Mouse (Mus musculus) forebrain, embryonic 10.5 days (tissue): ENCODE measurements around the gene Akr1b8. TPM values are rescaled to one million over a fixed set of nuclear protein-coding genes. Genes with fewer than 3 reads are reported as not detected.

Source experiments
- DNase-seq: peaks from one replicate; pipeline ENCODE4 v3.0.0-alpha.2; 2017; ENCODE audit warnings: low spot score; ENCODE audit errors: extremely low spot score
- H3K27ac ChIP-seq: fragments of 300-500 bp; sonication (generic); 2 replicates; pipeline ENCODE4 v1.5.1; 2016; ENCODE audit warnings: mild to moderate bottlenecking
- H3K27me3 ChIP-seq: fragments of 300-500 bp; sonication (generic); 2 replicates; pipeline ENCODE4 v1.6.1; 2016; ENCODE audit warnings: mild to moderate bottlenecking; ENCODE audit not compliant: poor library complexity, severe bottlenecking
- H3K36me3 ChIP-seq: fragments of 300-500 bp; sonication (generic); replicated peaks from 2 replicates; pipeline ENCODE4 v1.6.1; 2016; ENCODE audit warnings: mild to moderate bottlenecking, moderate library complexity
- H3K4me1 ChIP-seq: fragments of 300-500 bp; sonication (generic); 2 replicates; pipeline ENCODE4 v1.6.1; 2016
- H3K4me3 ChIP-seq: fragments of 300-500 bp; sonication (generic); 2 replicates; pipeline ENCODE4 v1.5.1; 2016; ENCODE audit warnings: mild to moderate bottlenecking, moderate library complexity
- H3K9me3 ChIP-seq: fragments of 300-500 bp; sonication (generic); 2 replicates; pipeline ENCODE4 v1.6.1; 2016; ENCODE audit warnings: mild to moderate bottlenecking, moderate library complexity
- WGBS: fragments of 180-500 bp; shearing (Covaris S2); methylation state at CpG from one replicate; pipeline ENCODE4 v1.1.7; 2016; 5-methylcytosine and 5-hydroxymethylcytosine counted together
- polyA plus RNA-seq: library from polyadenylated mRNA; unstranded; fragments of >200 nt; fragmentation: Nextera tagmentation; extraction: Ambion mirVana; gene quantifications from 2 replicates; pipeline ENCODE4 v1.2.1, GENCODE M21; 2016

Akr1b8 gene
- 12.8 and 14.2 TPM in 2 replicates for polyA plus RNA-seq

- WGBS: 20% methylated on average over 16 of the region's 16 CpGs
- no peaks in the 10 kb centered on the region for H3K36me3 ChIP-seq
- DNase-seq: peak; percentile 34
- H3K4me3 ChIP-seq: peak within 1 kb of the TSS; percentile 48
- H3K27me3 ChIP-seq: no peaks in the 10 kb centered on the region
- peak within 1 kb of the TSS; percentile 78 for H3K27ac ChIP-seq
- H3K9me3 ChIP-seq: no peaks in the 10 kb centered on the region
- peaks cover 16% of the 10 kb centered on the region for H3K4me1 ChIP-seq
Measured at GRCm38 (mm10) chr6:34353658-34354353, at the start of gene Akr1b8. Gene Akr1b8 (plus strand): TSS chr6:34354119.

- H3K27me3 ChIP-seq: no peaks in the 10 kb centered on the region
- no peaks in the 10 kb centered on the region for H3K4me1 ChIP-seq
- no peak overlapping the region for H3K27ac ChIP-seq
- DNase-seq: no peak
- WGBS: 88% methylated on average over 10 of the region's 10 CpGs
- no peak overlapping the region for H3K4me3 ChIP-seq
- no peaks in the 10 kb centered on the region for H3K9me3 ChIP-seq
- peaks cover 68% of the 10 kb centered on the region for H3K36me3 ChIP-seq
Measured at GRCm38 (mm10) chr6:34304675-34305241, 49.2 kb upstream of the Akr1b8 start.

- no peak for DNase-seq
Measured at GRCm38 (mm10) chr6:34306797-34307196, 47.1 kb upstream of the Akr1b8 start.

GRCm38 (mm10) chr6:34309526-34309925, 44.4 kb upstream of the Akr1b8 start:
- no peak for DNase-seq
- H3K4me1 ChIP-seq: peaks cover 8% of the 10 kb centered on the region
- no peaks in the 10 kb centered on the region for H3K27me3 ChIP-seq
- peaks cover 96% of the 10 kb centered on the region for H3K36me3 ChIP-seq
- H3K27ac ChIP-seq: no peak overlapping the region
- no peaks in the 10 kb centered on the region for H3K9me3 ChIP-seq
- H3K4me3 ChIP-seq: no peak overlapping the region
- 96% methylated on average over 6 of the region's 6 CpGs for WGBS

More at GRCm38 (mm10) chr6:34306797-34307196, 47.1 kb upstream of the Akr1b8 start:
- 92% methylated on average over 6 of the region's 6 CpGs for WGBS
- Histone ChIP-seq H3K9me3 (no peaks in the 10 kb centered on the region), H3K4me3 (no peak overlapping the region), H3K27me3 (no peaks in the 10 kb centered on the region), H3K36me3 (peaks cover 88% of the 10 kb centered on the region), H3K27ac (no peak overlapping the region), H3K4me1 (no peaks in the 10 kb centered on the region)

- WGBS: 95% methylated on average over 11 of the region's 11 CpGs
- H3K4me3 ChIP-seq: no peak overlapping the region
- no peaks in the 10 kb centered on the region for H3K27me3 ChIP-seq
- no peak for DNase-seq
- no peak overlapping the region for H3K27ac ChIP-seq
- H3K36me3 ChIP-seq: peaks cover 93% of the 10 kb centered on the region
- H3K9me3 ChIP-seq: no peaks in the 10 kb centered on the region
- H3K4me1 ChIP-seq: peaks cover 12% of the 10 kb centered on the region
Measured at GRCm38 (mm10) chr6:34310023-34310595, 43.8 kb upstream of the Akr1b8 start.

- peaks cover 4% of the 10 kb centered on the region for H3K27me3 ChIP-seq
- H3K9me3 ChIP-seq: no peaks in the 10 kb centered on the region
- 81% methylated on average over 9 of the region's 9 CpGs for WGBS
- no peak for DNase-seq
- H3K27ac ChIP-seq: no peak overlapping the region
- H3K36me3 ChIP-seq: peaks cover 64% of the 10 kb centered on the region
- no peak overlapping the region for H3K4me3 ChIP-seq
- peaks cover 33% of the 10 kb centered on the region for H3K4me1 ChIP-seq
Measured at GRCm38 (mm10) chr6:34313386-34313785, 40.5 kb upstream of the Akr1b8 start.

- Histone ChIP-seq H3K4me3 (no peak overlapping the region), H3K36me3 (peaks cover 59% of the 10 kb centered on the region), H3K27me3 (peaks cover 9% of the 10 kb centered on the region), H3K9me3 (no peaks in the 10 kb centered on the region), H3K27ac (no peak overlapping the region), H3K4me1 (peaks cover 33% of the 10 kb centered on the region)
- 98% methylated on average over 2 of the region's 2 CpGs for WGBS
- no peak for DNase-seq
Measured at GRCm38 (mm10) chr6:34313921-34314320, 40.0 kb upstream of the Akr1b8 start.

- H3K27ac ChIP-seq: peak within 1 kb of the TSS; percentile 93
- WGBS: under 1% methylated on average over 60 of the region's 60 CpGs
- H3K27me3 ChIP-seq: peaks cover 11% of the 10 kb centered on the region
Measured at GRCm38 (mm10) chr6:34316854-34317771, 36.8 kb upstream of the Akr1b8 start, which contains the start of gene Akr1b3. Gene Akr1b3 (minus strand): TSS chr6:34317478.

GRCm38 (mm10) chr6:34318172-34318571, 35.7 kb upstream of the Akr1b8 start:
- no peak for DNase-seq
- Histone ChIP-seq H3K4me3 (no peak overlapping the region), H3K27me3 (peaks cover 11% of the 10 kb centered on the region), H3K36me3 (peaks cover 17% of the 10 kb centered on the region), H3K27ac (no peak overlapping the region), H3K4me1 (peaks cover 33% of the 10 kb centered on the region), H3K9me3 (no peaks in the 10 kb centered on the region)
- 84% methylated on average over 5 of the region's 5 CpGs for WGBS

More at GRCm38 (mm10) chr6:34316854-34317771, 36.8 kb upstream of the Akr1b8 start, which contains the start of gene Akr1b3:
- Histone ChIP-seq H3K36me3 (peaks cover 27% of the 10 kb centered on the region), H3K4me3 (peak within 1 kb of the TSS; percentile 90), H3K9me3 (no peaks in the 10 kb centered on the region), H3K4me1 (peaks cover 33% of the 10 kb centered on the region)
- peak; percentile 94 for DNase-seq

GRCm38 (mm10) chr6:34318636-34319035, 35.3 kb upstream of the Akr1b8 start:
- no peak overlapping the region for H3K4me3 ChIP-seq
- peaks cover 13% of the 10 kb centered on the region for H3K36me3 ChIP-seq
- WGBS: 82% methylated on average over 6 of the region's 6 CpGs
- DNase-seq: no peak
- no peaks in the 10 kb centered on the region for H3K9me3 ChIP-seq
- H3K4me1 ChIP-seq: peaks cover 32% of the 10 kb centered on the region
- H3K27me3 ChIP-seq: peaks cover 11% of the 10 kb centered on the region
- no peak overlapping the region for H3K27ac ChIP-seq

GRCm38 (mm10) chr6:34322121-34322520, 31.8 kb upstream of the Akr1b8 start:
- peaks cover 4% of the 10 kb centered on the region for H3K4me1 ChIP-seq
- DNase-seq: no peak
- H3K27me3 ChIP-seq: peaks cover 11% of the 10 kb centered on the region
- H3K4me3 ChIP-seq: no peak overlapping the region
- no peaks in the 10 kb centered on the region for H3K9me3 ChIP-seq
- H3K36me3 ChIP-seq: no peaks in the 10 kb centered on the region
- 95% methylated on average over 7 of the region's 7 CpGs for WGBS
- no peak overlapping the region for H3K27ac ChIP-seq

GRCm38 (mm10) chr6:34331379-34331778, 22.5 kb upstream of the Akr1b8 start:
- Histone ChIP-seq H3K4me1 (no peaks in the 10 kb centered on the region), H3K36me3 (no peaks in the 10 kb centered on the region), H3K9me3 (no peaks in the 10 kb centered on the region), H3K27ac (no peak overlapping the region), H3K4me3 (no peak overlapping the region), H3K27me3 (no peaks in the 10 kb centered on the region)
- 94% methylated on average over 5 of the region's 5 CpGs for WGBS
- no peak for DNase-seq
